Mouse (Mus musculus) embryonic fibroblast, embryonic 13.5 days (primary cell): ENCODE data around the gene Txndc17. TPM values are rescaled to one million over a fixed set of nuclear protein-coding genes. Genes with fewer than 3 reads are reported as not detected.

Source experiments
- H3K27ac ChIP-seq: 2 replicates; pipeline ENCODE4 v1.5.1; 2012; ENCODE audit warnings: low read length, control low read depth, inconsistent platforms; ENCODE audit not compliant: insufficient read depth
- H3K4me1 ChIP-seq: 2 replicates; pipeline ENCODE4 v1.6.1; 2011; ENCODE audit warnings: low read length; ENCODE audit not compliant: control insufficient read depth, insufficient read depth
- H3K4me3 ChIP-seq: 2 replicates; pipeline ENCODE4 v1.5.1; 2011; ENCODE audit warnings: mild to moderate bottlenecking, control low read depth, low read length; ENCODE audit not compliant: insufficient read depth
- CTCF ChIP-seq: IDR thresholded peaks from 2 replicates; pipeline ENCODE4 v1.5.1; 2011; ENCODE audit warnings: mild to moderate bottlenecking, control low read depth, low read length, moderate library complexity, borderline replicate concordance; ENCODE audit not compliant: insufficient read depth
- POLR2A ChIP-seq: IDR thresholded peaks from 2 replicates; pipeline ENCODE4 v1.6.1; 2011; ENCODE audit warnings: low read depth, mild to moderate bottlenecking, control low read depth, low read length, moderate library complexity
- polyA plus RNA-seq: library from polyadenylated mRNA; stranded (reverse); fragments of >200 nt; gene quantifications from 2 replicates; pipeline ENCODE4 v1.2.4, GENCODE M21; 2011; ENCODE audit warnings: low read depth; ENCODE audit not compliant: missing spikeins, insufficient read length

Txndc17 gene
- polyA plus RNA-seq, 1 experiment: 131 TPM

- Histone ChIP-seq H3K4me3 (no peak overlapping the region), H3K27ac (no peak overlapping the region), H3K4me1 (no peaks in the 10 kb centered on the region)
- TF ChIP-seq POLR2A (no peak), CTCF (no peak)
Observed at GRCm38 (mm10) chr11:72245196-72245753, 37.9 kb downstream of the Txndc17 start.

DNA sequence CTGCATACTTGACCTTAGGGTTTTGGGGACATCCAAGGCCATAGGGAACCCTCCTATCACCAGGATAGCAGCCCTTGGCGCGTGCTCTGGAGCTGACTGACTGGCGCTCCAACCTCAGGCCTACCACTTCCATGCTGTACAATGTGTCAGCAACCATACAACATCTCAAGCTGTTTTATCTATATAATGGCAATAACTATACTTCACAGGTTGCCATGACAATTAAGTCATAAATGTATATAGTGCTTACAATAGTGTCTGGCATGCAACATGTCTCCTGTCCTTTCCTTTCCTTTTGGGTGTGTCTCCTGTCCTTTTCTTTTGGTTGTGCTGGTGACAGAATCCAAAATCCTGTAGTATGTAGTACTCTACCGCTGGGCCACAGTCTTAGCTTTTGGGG lies 48.3 kb downstream of the Txndc17 start:
- H3K4me3 ChIP-seq: no peak overlapping the region
- no peaks in the 10 kb centered on the region for H3K4me1 ChIP-seq
- TF ChIP-seq POLR2A: no peak
- no peak overlapping the region for H3K27ac ChIP-seq

- TF ChIP-seq POLR2A: no peak
- no peak for TF ChIP-seq CTCF
- H3K4me1 ChIP-seq: no peaks in the 10 kb centered on the region
- H3K4me3 ChIP-seq: no peak overlapping the region
- H3K27ac ChIP-seq: no peak overlapping the region
Observed at GRCm38 (mm10) chr11:72256441-72256840, 49.1 kb downstream of the Txndc17 start.

Other genes with a start within 250 kb of the Txndc17 start
- gene Aipl1, start 170.0 kb upstream of the Txndc17 start, polyA plus RNA-seq: 0.20 and 0.30 TPM in 2 replicates
- 26.6 and 32.9 TPM in 2 replicates for gene Pimreg, start 165.5 kb upstream of the Txndc17 start, polyA plus RNA-seq
- gene Pitpnm3, start 71.8 kb upstream of the Txndc17 start, polyA plus RNA-seq: 0.89 and 1.1 TPM in 2 replicates
- 0.90 and 1.1 TPM in 2 replicates for gene Gm43951, start 707 bp upstream of the Txndc17 start, polyA plus RNA-seq
- gene 4933427D14Rik, start 88 bp upstream of the Txndc17 start, polyA plus RNA-seq: 8.0 and 11.8 TPM in 2 replicates
- 13.5 and 13.8 TPM in 2 replicates for gene Med31, start 8.0 kb downstream of the Txndc17 start, polyA plus RNA-seq
- 0.74 TPM in 1 of 2 replicates, not detected in the other for gene Slc13a5, start 59.7 kb downstream of the Txndc17 start, polyA plus RNA-seq
- 42.3 and 73.5 TPM in 2 replicates for gene Xaf1, start 94.1 kb downstream of the Txndc17 start, polyA plus RNA-seq
- not detected in 2 replicates for gene Fbxo39, start 106.9 kb downstream of the Txndc17 start, polyA plus RNA-seq
- gene Tekt1, start 154.9 kb downstream of the Txndc17 start, polyA plus RNA-seq: not detected in 2 replicates
- 0.28 TPM in 1 of 2 replicates, not detected in the other for gene Smtnl2, start 204.2 kb downstream of the Txndc17 start, polyA plus RNA-seq
- not detected in 2 replicates for gene Ggt6, start 228.0 kb downstream of the Txndc17 start, polyA plus RNA-seq
- 124 and 138 TPM in 2 replicates for gene Mybbp1a, start 233.8 kb downstream of the Txndc17 start, polyA plus RNA-seq